Mouse (Mus musculus): Measurements from ENCODE around the gene Med17.

Gene Med17

GRCm38 (mm10) chr9:15288402-15288801, 8.7 kb upstream of the Med17 start:
- no peak for DNase-seq (ENCODE audit: low spot score)

GRCm38 (mm10) chr9:15287846-15288245, 8.1 kb upstream of the Med17 start:
- no peak for DNase-seq (ENCODE audit: low spot score)

- DNase-seq (ENCODE audit: low spot score), result no peak
Measured at GRCm38 (mm10) chr9:15285443-15285842, 5.7 kb upstream of the Med17 start.

- DNase-seq (ENCODE audit: low spot score), result no peak
Measured at GRCm38 (mm10) chr9:15280491-15280879, 754 bp upstream of the Med17 start.

- no peak for DNase-seq (ENCODE audit: low spot score)
Measured at GRCm38 (mm10) chr9:15279139-15279648, 537 bp downstream of the Med17 start.

- no peak for DNase-seq (ENCODE audit: low spot score)
Measured at GRCm38 (mm10) chr9:15278343-15278742, 1.4 kb downstream of the Med17 start.

- DNase-seq (ENCODE audit: low spot score), result no peak
Measured at GRCm38 (mm10) chr9:15276855-15277254, 2.9 kb downstream of the Med17 start.

GRCm38 (mm10) chr9:15273981-15274380, 5.8 kb downstream of the Med17 start:
- no peak for DNase-seq (ENCODE audit: low spot score)

- no peak for DNase-seq (ENCODE audit: low spot score)
Measured at GRCm38 (mm10) chr9:15263487-15263886, 16.2 kb downstream of the Med17 start.

- DNase-seq (ENCODE audit: low spot score), result no peak
Measured at GRCm38 (mm10) chr9:15261980-15262379, 17.8 kb downstream of the Med17 start.

- no peak for DNase-seq (ENCODE audit: low spot score)
Measured at GRCm38 (mm10) chr9:15256214-15256613, 23.5 kb downstream of the Med17 start.

- no peak for DNase-seq (ENCODE audit: low spot score)
Measured at GRCm38 (mm10) chr9:15254501-15254900, 25.2 kb downstream of the Med17 start.

GRCm38 (mm10) chr9:15252196-15252595, 27.5 kb downstream of the Med17 start:
- DNase-seq (ENCODE audit: low spot score), result no peak

- DNase-seq (ENCODE audit: low spot score), result no peak
Measured at GRCm38 (mm10) chr9:15250376-15250775, 29.4 kb downstream of the Med17 start.

- no peak for DNase-seq (ENCODE audit: low spot score)
Measured at GRCm38 (mm10) chr9:15245319-15246075, 34.2 kb downstream of the Med17 start.

- DNase-seq (ENCODE audit: low spot score), result no peak
Measured at GRCm38 (mm10) chr9:15242130-15242529, 37.6 kb downstream of the Med17 start.

- peak; percentile 55 for DNase-seq (ENCODE audit: low spot score)
Measured at GRCm38 (mm10) chr9:15241596-15241939, 38.2 kb downstream of the Med17 start.

GRCm38 (mm10) chr9:15240863-15241595, 38.7 kb downstream of the Med17 start:
- DNase-seq (ENCODE audit: low spot score), result no peak

- no peak for DNase-seq (ENCODE audit: low spot score)
Measured at GRCm38 (mm10) chr9:15240006-15240405, 39.7 kb downstream of the Med17 start.

- no peak for DNase-seq (ENCODE audit: low spot score)
Measured at GRCm38 (mm10) chr9:15239042-15239925, 40.4 kb downstream of the Med17 start, which contains the start of gene Vstm5. TSS of gene Vstm5 (plus strand) at chr9:15239045.

- no peak for DNase-seq (ENCODE audit: low spot score)
Measured at GRCm38 (mm10) chr9:15238297-15238990, 41.3 kb downstream of the Med17 start.
